Comparison of ENCODE assay signal across 1 mouse cellular context in genomic region chr13:52526249-52527035, GRCm38 (mm10).
TF ChIP-seq lines count a peak whose summit lies in the region.

No protein-coding gene starts in this region.

TF ChIP-seq in CH12.LX, 34 proteins besides CTCF, POLR2A, EP300 and RAD21 (continued from another document):
- TF ChIP-seq POLR2AphosphoS2 (IDR thresholded peaks at IDR 0.05; ENCODE audit: low read depth, low read length) (0 out of 2 replicates have a peak, but pooled peaks have one; percentile 35), GABPA (IDR thresholded peaks at IDR 0.05; ENCODE audit: insufficient replicate concordance, low read depth, low read length) (no peak), KAT2A (IDR thresholded peaks at IDR 0.05; ENCODE audit: insufficient replicate concordance, low read length) (0 out of 2 replicates have a peak, but pooled peaks have one; percentile 39), E2F4 (IDR thresholded peaks at IDR 0.05; ENCODE audit: insufficient replicate concordance, low read depth, low read length) (peak; percentile 53; the same call in 1 of the 2 replicates), JUND (conservative IDR thresholded peaks at IDR 0.05; ENCODE audit: low read depth, low read length) (no peak; the same call in 1 of the 2 replicates), ETS1 (conservative IDR thresholded peaks at IDR 0.05; ENCODE audit: low read depth, low read length) (peak; percentile 93), MAFK (IDR thresholded peaks at IDR 0.05; ENCODE audit: insufficient replicate concordance, low read length) (peak; percentile 59; the same call in 1 of the 2 replicates), ZNF384 (IDR thresholded peaks at IDR 0.05; ENCODE audit: low read depth, low read length) (no peak), SIN3A (IDR thresholded peaks at IDR 0.05; ENCODE audit: low read length) (peak; percentile 84; the same call in 1 of the 2 replicates), IRF4 (IDR thresholded peaks at IDR 0.05; ENCODE audit: low read depth, low read length) (peak; percentile 93), ZC3H11A (IDR thresholded peaks at IDR 0.05; ENCODE audit: low read depth, low read length) (no peak), RCOR1 (conservative IDR thresholded peaks at IDR 0.05; ENCODE audit: low read depth, low read length) (peak; percentile 69; the same call in 1 of the 2 replicates), USF1 (IDR thresholded peaks at IDR 0.05; ENCODE audit: low read depth, low read length) (0 out of 2 replicates have a peak, but pooled peaks have one; percentile 7), ZKSCAN1 (IDR thresholded peaks at IDR 0.05; ENCODE audit: borderline replicate concordance, low read depth, low read length) (no peak), MXI1 (IDR thresholded peaks at IDR 0.05; ENCODE audit: low read depth, low read length) (peak; percentile 74; the same call in 1 of the 2 replicates), JUN (IDR thresholded peaks at IDR 0.05; ENCODE audit: insufficient read depth, low read depth, low read length) (peak; percentile 38; the same call in 1 of the 2 replicates), ZMIZ1 (IDR thresholded peaks at IDR 0.05; ENCODE audit: low read depth, low read length) (0 out of 2 replicates have a peak, but pooled peaks have one; percentile 24), MYC (IDR thresholded peaks at IDR 0.05; ENCODE audit: low read depth, low read length) (peak; percentile 94), UBTF (IDR thresholded peaks at IDR 0.05; ENCODE audit: low read depth, low read length) (no peak), CHD1 (IDR thresholded peaks at IDR 0.05; ENCODE audit: low read depth, low read length) (peak; percentile 100), ELF1 (IDR thresholded peaks at IDR 0.05; ENCODE audit: low read depth, low read length) (no peak), PAX5 (IDR thresholded peaks at IDR 0.05; ENCODE audit: low read length) (no peak), USF2 (conservative IDR thresholded peaks at IDR 0.05; ENCODE audit: low read depth, low read length) (no peak), SMC3 (IDR thresholded peaks at IDR 0.05; ENCODE audit: low read depth, low read length) (no peak; the same call in 1 of the 2 replicates), MAX (IDR thresholded peaks at IDR 0.05; ENCODE audit: low read length) (peak; percentile 84)
